Mouse (Mus musculus) brain, embryonic 18.5 days (tissue): Measurements from ENCODE around the gene Myd88.

Experiments
- DNase-seq: peaks from one replicate; pipeline ENCODE4 v3.0.0-alpha.2; 2012; ENCODE audit warnings: low read depth, low spot score

Myd88 gene

DNA sequence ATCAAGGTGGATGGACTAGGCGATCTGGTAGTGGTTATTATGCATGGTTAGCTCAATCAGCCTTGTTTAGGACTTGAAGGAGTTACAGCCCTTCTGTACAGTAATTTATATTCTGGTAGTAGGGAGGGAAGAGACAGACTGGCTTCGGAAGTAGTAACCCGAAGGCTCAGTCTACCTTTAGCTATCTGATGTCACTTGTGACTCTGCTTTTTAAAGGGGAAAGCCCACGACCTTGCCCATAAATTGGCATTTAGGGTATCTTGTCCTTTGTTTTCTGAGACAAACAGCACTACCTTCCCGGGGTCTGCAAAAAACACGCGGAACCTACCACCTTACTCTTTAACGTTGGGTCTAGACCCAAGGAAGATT lies 1.0 kb downstream of the Myd88 start:
- DNase-seq = no peak

DNA sequence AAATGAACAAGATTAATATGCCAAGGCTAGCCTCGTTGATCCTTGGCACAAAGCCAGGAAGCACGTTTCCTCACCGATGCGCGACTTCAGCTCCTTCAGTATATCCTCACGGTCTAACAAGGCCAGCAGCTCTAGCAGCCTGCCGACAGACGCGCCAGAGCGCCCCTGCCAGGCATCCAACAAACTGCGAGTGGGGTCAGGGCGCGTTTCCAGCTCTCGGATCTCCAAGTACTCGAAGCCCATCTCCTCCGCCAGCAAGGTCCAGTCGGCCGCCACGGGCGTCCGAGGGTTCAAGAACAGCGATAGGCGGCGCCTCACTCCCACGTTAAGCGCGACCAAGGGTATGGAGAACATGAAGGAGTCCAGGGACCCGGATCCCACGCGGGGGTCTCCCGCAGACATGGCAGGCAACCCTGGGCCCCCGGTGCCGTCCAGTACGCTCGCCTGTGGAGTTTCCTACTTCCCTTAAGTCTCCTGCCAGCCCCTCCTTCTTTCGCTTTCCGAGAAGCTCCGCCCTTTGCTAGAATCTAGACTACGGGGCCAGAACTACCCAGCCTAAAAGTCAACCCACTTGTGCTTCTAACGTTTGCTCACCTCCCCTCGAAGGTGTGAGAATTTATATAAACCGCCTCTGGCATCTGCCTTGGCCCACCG lies 1.5 kb downstream of the Myd88 start, which contains the start of gene Acaa1a:
TSS of gene Acaa1a (plus strand) at position 119 of the 654 bp plus-strand sequence.
- no peak for DNase-seq

GRCm38 (mm10) chr9:119339106-119339505 lies 2.1 kb downstream of the Myd88 start:
- DNase-seq = no peak

GRCm38 (mm10) chr9:119338350-119338749 lies 2.9 kb downstream of the Myd88 start:
- no peak for DNase-seq

GRCm38 (mm10) chr9:119337842-119338241 lies 3.4 kb downstream of the Myd88 start:
- no peak for DNase-seq

DNA sequence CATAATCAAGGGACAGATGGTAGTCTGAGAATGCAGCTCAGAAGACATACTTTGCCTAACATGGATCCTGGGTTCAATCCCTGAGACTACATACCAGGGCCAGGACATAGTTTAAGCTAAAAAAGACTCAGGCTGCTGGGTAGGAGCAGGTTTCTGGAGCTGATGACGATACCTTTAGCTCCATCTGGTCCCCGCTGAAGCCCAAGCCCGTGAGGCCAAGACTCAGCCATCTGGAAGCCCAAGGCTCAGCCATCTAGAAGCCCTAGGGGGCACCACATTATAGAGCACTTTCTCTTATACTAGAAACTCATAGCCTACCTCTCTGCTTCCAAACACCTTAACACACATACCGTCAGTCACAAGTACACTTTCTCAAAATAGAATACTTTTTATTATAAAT lies 5.6 kb downstream of the Myd88 start:
- no peak for DNase-seq

DNA sequence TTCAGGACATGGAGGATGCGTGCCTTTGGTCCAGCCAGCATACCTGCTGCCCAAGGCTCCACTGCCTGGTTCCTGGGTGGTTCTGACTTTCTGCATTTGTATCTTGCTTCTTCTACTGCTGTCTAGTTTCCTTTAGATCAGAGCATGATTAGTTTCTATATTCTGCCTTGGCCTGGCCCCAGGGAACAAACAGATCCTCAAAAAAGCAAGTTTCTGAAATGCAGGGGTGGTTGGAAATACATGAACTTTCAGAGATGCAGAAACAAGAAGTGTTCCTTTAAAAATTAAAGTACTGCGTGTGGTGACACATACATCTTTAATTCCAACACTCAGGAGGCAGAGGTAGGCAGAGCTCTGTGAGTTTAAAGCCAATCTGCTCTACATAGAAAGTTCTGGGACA lies 6.4 kb downstream of the Myd88 start:
- no peak for DNase-seq

- DNase-seq = no peak
Observed at GRCm38 (mm10) chr9:119334324-119334723, 6.9 kb downstream of the Myd88 start.

GRCm38 (mm10) chr9:119330186-119330963 lies 10.8 kb downstream of the Myd88 start:
- no peak for DNase-seq

GRCm38 (mm10) chr9:119328488-119328887 lies 12.7 kb downstream of the Myd88 start:
- no peak for DNase-seq

DNA sequence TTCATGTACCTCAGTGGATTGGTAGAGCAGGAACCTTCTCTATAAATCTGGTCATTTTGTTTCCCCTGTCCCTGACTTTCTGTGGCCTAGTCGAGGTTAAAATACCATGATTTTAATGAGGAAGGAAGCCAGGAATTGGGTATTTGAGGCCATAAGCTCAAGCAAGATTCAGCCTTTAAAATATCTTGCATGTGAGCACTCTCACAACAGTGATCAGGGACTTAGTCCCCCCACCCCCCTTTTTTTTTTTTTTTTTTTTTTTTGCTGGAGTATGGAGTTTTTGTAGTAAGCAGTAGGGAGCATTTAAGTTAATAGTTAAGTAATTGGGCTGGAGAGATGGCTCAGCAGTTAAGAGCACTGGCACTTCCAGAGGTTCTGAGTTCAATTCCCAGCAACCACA lies 17.1 kb downstream of the Myd88 start:
- no peak for DNase-seq

DNA sequence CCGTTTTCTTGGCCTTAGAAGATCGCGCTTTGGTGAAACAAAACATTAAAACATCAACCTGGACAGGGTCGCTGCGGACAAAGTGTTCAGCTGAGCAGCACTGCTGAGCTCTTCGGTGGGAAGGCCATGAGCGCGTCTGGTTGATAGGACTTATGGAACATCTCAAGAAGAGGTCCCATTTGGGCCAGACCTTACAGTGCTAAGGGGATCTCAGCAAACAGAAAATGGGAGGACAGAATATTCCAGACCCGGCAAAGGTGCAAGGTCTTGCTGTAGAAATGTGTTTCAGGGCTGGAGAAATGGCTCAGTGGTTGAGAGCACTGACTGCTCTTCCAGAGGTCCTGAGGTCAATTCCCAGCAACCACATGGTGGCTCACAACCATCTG lies 18.0 kb downstream of the Myd88 start:
- no peak for DNase-seq

GRCm38 (mm10) chr9:119322289-119323259 lies 18.6 kb downstream of the Myd88 start, which contains the start of gene Oxsr1:
Gene Oxsr1, minus strand, starts transcription at chr9:119322427.
- DNase-seq = peak; percentile 99

- DNase-seq = no peak
Observed at GRCm38 (mm10) chr9:119321392-119322229, 19.6 kb downstream of the Myd88 start.

DNA sequence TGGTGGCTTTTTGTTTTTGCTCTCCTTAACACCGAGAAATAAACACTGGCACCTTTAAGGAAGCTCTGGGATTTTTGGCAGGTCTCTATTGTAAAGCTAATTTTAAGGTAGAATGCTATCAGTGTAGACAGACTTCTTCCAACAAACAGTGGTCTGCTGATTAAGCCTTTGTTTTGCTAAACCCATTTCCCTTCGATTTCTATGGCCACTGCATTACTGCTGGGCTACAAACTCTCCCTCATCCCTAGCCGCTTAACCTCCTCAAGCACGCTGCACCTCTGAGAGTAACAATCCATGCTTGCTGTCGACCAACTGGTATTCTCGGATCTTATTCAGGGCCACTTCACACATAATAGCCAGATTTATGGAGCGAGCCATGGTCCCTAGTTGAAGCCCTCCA lies 20.3 kb downstream of the Myd88 start:
- DNase-seq = no peak

DNA sequence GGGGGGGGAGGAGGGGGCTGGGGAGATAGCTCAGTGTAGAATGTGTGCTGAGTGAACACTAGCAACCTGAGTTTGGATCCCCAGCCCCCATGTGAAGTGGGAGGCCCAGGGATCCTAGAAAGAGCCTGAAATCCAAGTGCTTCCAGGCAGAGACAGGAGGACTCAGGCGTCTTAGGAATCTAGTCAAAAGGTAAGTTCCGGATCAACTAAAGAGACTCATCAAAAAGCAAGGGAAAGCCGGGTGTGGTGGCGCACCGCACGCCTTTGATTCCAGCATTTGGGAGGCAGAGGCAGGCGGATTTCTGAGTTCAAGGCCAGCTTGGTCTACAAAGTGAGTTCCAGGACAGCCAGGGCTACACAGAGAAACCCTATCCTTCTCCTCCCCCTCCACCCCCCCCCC lies 20.8 kb downstream of the Myd88 start:
- DNase-seq = no peak

DNA sequence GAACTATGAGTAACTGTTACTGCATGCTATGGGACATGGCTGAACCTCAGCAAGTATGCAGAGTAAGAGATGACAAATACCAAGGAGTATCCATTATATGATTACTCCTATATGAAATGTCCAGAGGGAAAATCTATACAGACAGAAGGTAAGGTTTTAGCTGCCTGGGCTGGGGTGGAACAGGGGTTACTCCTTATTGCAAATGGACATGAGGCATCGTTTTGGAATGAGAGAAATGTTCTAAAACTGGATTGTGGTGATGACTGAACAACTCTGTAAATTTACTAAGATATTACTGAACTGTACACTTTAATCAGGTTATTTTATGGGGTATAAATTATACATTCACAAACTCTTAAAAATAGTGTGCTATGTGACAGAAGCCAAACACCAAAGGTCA lies 22.3 kb downstream of the Myd88 start:
- no peak for DNase-seq

DNA sequence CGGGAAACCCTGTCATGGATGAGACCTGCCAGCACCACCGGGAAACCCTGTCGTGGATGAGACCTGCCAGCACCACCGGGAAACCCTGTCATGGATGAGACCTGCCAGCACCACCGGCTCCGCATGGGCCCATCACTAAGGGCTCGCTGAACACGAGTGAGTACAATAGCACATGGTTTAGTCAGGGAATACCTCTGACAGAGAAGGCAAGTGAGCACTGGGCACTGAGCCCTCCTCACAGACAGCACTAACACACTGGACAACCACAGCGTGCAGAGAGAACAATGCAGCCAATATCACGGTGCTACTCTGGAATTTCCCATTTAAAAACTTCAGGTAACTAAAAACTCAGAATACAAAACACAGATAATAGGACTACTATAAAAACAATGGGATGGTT lies 28.1 kb downstream of the Myd88 start:
- no peak for DNase-seq

- no peak for DNase-seq
Observed at GRCm38 (mm10) chr9:119309067-119309466, 32.1 kb downstream of the Myd88 start.

DNA sequence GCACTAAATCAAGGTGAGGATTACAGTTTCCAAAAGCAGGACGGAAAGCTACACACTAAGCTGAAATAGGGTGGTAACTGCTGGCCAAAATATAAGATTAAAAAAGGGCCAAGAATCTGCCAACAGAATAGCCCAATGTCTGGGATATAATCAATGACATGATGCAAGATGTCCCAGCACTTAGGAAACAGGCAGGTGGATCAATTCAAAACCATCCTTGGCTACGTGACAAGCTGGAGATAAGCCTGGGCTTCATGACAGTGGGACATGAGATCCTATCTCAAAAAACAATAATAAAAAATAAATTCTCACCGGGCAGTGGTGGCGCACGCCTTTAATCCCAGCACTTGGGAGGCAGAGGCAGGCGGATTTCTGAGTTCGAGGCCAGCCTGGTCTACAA lies 35.3 kb downstream of the Myd88 start:
- DNase-seq = no peak

DNA sequence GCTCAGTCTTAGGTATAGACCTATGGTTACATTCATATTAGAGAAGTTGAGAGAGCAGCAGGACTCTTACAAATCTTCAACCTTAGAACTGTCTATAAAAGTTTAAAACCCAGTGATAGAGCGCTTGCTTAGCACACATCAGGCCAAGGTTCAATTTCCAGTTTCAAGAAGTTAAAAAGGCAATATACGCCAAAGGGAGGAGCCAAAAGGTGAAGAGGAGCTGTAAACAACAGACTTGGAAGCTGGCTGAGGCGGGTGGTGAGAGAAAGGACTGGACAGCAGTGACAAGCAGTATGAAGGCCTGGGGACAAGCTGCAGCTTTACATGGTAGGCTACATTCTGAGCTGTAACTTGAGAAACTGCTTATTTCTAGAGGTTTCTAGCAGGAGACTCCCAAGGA lies 42.6 kb downstream of the Myd88 start:
- DNase-seq = no peak
